Mouse (Mus musculus) bone marrow macrophage, adult 2 months (primary cell): ENCODE measurements around the gene Nup160.

ENCODE experiments used
- CTCF ChIP-seq: IDR thresholded peaks from 2 replicates; pipeline ENCODE4 v1.5.1; 2012; ENCODE audit warnings: low read depth, mild to moderate bottlenecking, low read length, moderate library complexity
- POLR2A ChIP-seq: IDR thresholded peaks from 2 replicates; pipeline ENCODE4 v1.6.1; 2012; ENCODE audit warnings: mild to moderate bottlenecking, low read depth, low read length, borderline replicate concordance

DNA sequence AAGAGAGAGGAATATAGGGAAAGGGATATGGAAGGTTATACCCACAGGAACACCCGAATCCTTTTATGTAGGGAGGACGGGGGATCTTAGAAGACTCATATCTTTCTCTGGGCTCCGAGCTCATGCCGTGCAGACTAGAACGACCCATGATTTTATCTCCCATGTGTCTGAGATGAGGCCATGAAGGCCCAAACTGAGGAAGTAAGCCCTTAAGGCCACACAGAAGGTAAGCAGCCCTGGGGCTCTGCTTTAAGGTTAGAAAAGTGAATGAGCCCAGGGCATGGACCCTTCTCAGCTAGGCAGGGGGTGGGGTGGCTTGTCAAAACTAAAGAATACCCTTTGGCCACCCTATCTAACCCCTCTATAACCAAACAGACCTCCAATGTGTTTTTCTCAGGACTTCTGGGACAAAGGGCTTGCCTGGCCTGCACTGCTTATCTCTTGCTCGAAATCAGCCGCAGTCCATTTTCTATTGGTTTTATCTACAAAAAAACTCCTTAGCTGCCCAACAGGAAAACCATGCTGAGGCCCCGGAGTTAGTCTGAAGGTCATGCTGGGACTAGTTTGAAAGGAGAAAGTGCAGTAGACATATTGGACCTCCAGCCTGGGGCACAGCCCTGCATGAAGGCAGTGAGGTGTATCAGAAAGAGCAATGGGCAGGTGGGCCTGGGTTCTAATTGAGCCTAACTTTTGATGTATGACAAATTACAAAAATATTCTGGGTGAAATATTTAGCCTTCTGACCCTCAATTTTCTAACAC lies 37.8 kb upstream of the Nup160 start:
- no peak for TF ChIP-seq CTCF
- TF ChIP-seq POLR2A: no peak
